ENCODE assay signal across 14 mouse cellular contexts in the genomic region with DNA sequence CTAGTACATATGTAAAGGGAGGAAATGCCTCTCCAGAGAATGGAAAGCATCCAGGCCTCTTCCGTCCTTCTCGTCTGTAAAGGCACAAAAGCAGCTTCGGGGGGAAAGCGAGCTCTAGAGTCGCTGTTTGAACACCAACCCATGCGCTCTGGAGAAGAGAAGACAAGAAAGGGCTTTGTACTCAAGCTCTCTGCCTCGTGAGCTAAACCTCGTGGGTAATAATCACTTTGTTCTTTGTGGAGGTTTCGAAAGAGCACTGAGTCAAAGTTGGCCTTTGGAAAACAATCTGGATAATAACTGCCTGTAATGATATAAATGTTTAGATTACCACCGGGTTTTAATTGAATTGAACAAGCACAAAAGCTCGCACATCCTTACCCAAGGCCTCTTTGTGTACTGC. TPM values are rescaled to one million over a fixed set of nuclear protein-coding genes. Genes with fewer than 3 reads are reported as not detected.
DNase-seq lines count a peak whose midpoint lies in the region; ATAC-seq and TF ChIP-seq lines count a peak whose summit lies in the region.
"Had no signal": no experiment of that assay in that cellular context is flagged by ENCODE, and none has a peak within 500 bp of the region (broad histone marks: within the 10 kb centered on the region; RNA-seq: fewer than 3 reads in every experiment).

No protein-coding gene starts in this region.

- no peak for ATAC-seq in kidney, embryonic 15.5 days (replicated peaks; ENCODE audit: low FRiP score)
- no peak for ATAC-seq in embryonic facial prominence, embryonic 15.5 days (ENCODE audit: insufficient number of reproducible peaks, low FRiP score, low TSS enrichment, low read depth)
- ATAC-seq in liver, embryonic 12.5 days = no peak
- ATAC-seq: liver, postnatal 0 days had no signal

- H3K4me2 ChIP-seq in kidney, embryonic 15.5 days = no peak overlapping the region
- no peak overlapping the region for H3K4me2 ChIP-seq in embryonic facial prominence, embryonic 15.5 days (replicated peaks)
- no peak overlapping the region for H3K4me2 ChIP-seq in liver, embryonic 12.5 days
- H3K4me2 ChIP-seq: midbrain, embryonic 11.5 days had no signal

- peaks cover 5% of the 10 kb centered on the region for H3K4me1 ChIP-seq in heart, adult 2 months (ENCODE audit: control insufficient read depth, insufficient read depth, low read length)
- H3K4me1 ChIP-seq in kidney, embryonic 15.5 days = no peaks in the 10 kb centered on the region
- H3K4me1 ChIP-seq in embryonic facial prominence, embryonic 15.5 days = peaks cover 7% of the 10 kb centered on the region; the same call in 1 of the 2 replicates
- peaks cover 7% of the 10 kb centered on the region for H3K4me1 ChIP-seq in liver, embryonic 12.5 days

- TF ChIP-seq POLR2A in heart, adult 2 months (IDR thresholded peaks at IDR 0.05; ENCODE audit: insufficient read depth, low read depth, low read length) = no peak

- peak overlapping the region; percentile 33; the same call in 1 of the 2 replicates for H3K9ac ChIP-seq in heart, adult 2 months (ENCODE audit: low read depth, low read length)
- H3K9ac ChIP-seq in kidney, embryonic 15.5 days = no peak overlapping the region
- H3K9ac ChIP-seq in embryonic facial prominence, embryonic 15.5 days = no peak overlapping the region
- H3K9ac ChIP-seq in liver, embryonic 12.5 days = no peak overlapping the region
- H3K9ac ChIP-seq: liver, postnatal 0 days had no signal

- no peak for TF ChIP-seq EP300 in heart, adult 2 months (IDR thresholded peaks at IDR 0.05; ENCODE audit: insufficient read depth, low read depth, low read length)

- H3K27ac ChIP-seq in heart, adult 2 months = no peak overlapping the region
- H3K27ac ChIP-seq in kidney, embryonic 15.5 days = peak overlapping the region; percentile 9; the same call in 1 of the 2 replicates
- 0 out of 2 replicates have a peak overlapping the region, but pooled peaks have one; percentile 13 for H3K27ac ChIP-seq in embryonic facial prominence, embryonic 15.5 days (replicated peaks)
- no peak overlapping the region for H3K27ac ChIP-seq in liver, embryonic 12.5 days

- intact Hi-C loops in heart, adult 2 months (cut with DNase I) = no loop called here
- intact Hi-C loops in heart, postnatal 14 days (cut with DNase I) = no loop called here

- TF ChIP-seq CTCF in heart, adult 2 months (IDR thresholded peaks at IDR 0.05) = no peak

- H3K4me3 ChIP-seq in heart, adult 2 months = no peak overlapping the region
- no peak overlapping the region for H3K4me3 ChIP-seq in kidney, embryonic 15.5 days (replicated peaks)
- H3K4me3 ChIP-seq in embryonic facial prominence, embryonic 15.5 days (replicated peaks) = no peak overlapping the region
- H3K4me3 ChIP-seq in liver, embryonic 12.5 days = no peak overlapping the region

- WGBS in heart, adult 2 months = 33% methylated on average over 11 of the region's 11 CpGs
- 64% methylated on average over 11 of the region's 11 CpGs for WGBS in kidney, embryonic 15.5 days
- WGBS in embryonic facial prominence, embryonic 15.5 days = 23% methylated on average over 11 of the region's 11 CpGs
- WGBS in liver, embryonic 12.5 days (ENCODE audit: insufficient replicate concordance) = 66% methylated on average over 11 of the region's 11 CpGs

- no peaks in the 10 kb centered on the region; the same call in 1 of the 2 replicates for H3K36me3 ChIP-seq in heart, adult 2 months (ENCODE audit: control insufficient read depth, insufficient read depth, low read length)
- H3K36me3 ChIP-seq in kidney, embryonic 15.5 days = no peaks in the 10 kb centered on the region
- no peaks in the 10 kb centered on the region for H3K36me3 ChIP-seq in embryonic facial prominence, embryonic 15.5 days
- no peaks in the 10 kb centered on the region for H3K36me3 ChIP-seq in liver, embryonic 12.5 days

- H3K27me3 ChIP-seq in heart, adult 2 months (ENCODE audit: control insufficient read depth, insufficient read depth, low read length) = no peaks in the 10 kb centered on the region
- no peaks in the 10 kb centered on the region for H3K27me3 ChIP-seq in kidney, embryonic 15.5 days
- H3K27me3 ChIP-seq in embryonic facial prominence, embryonic 15.5 days = no peaks in the 10 kb centered on the region
- peaks cover 18% of the 10 kb centered on the region; the same call in 1 of the 2 replicates for H3K27me3 ChIP-seq in liver, embryonic 12.5 days (replicated peaks)

- DNase-seq in heart, adult 2 months = no peak
- DNase-seq in heart, postnatal 14 days = no peak
- DNase-seq in kidney, adult 18-20 months = no peak
- DNase-seq in NIH3T3 (ENCODE audit: low read depth) = peak; percentile 68
- no peak for DNase-seq in layer of hippocampus, adult 18-20 months (ENCODE audit: low spot score in 2 of 2)
- DNase-seq: B cell, adult 2 months; cerebellum, adult 9-10 months; kidney, adult 8-10 months; left cerebral cortex, postnatal 4 days; liver, postnatal 0 days had no signal

- H3K79me2 ChIP-seq in heart, adult 2 months (replicated peaks; ENCODE audit: control insufficient read depth, insufficient read depth, low read length) = no peaks in the 10 kb centered on the region

- no peaks in the 10 kb centered on the region for H3K9me3 ChIP-seq in kidney, embryonic 15.5 days (replicated peaks)
- H3K9me3 ChIP-seq in embryonic facial prominence, embryonic 15.5 days (replicated peaks) = no peaks in the 10 kb centered on the region
- no peaks in the 10 kb centered on the region for H3K9me3 ChIP-seq in liver, embryonic 12.5 days (replicated peaks)

RNA-seq across cellular contexts. Expression of gene Mylip, which starts 39.7 kb away (rescaled TPM):
- total RNA-seq in heart, adult 2 months (2021) = 10 to 100 TPM; 16.8 to 27.1 TPM
- polyA plus RNA-seq in heart, adult 2 months (2012; rRNA removed) = 10.5 and 13.6 TPM in 2 replicates
- total RNA-seq in heart, postnatal 14 days (2021) = 10 to 100 TPM; 20.6 to 35.7 TPM
- 13.1 and 14.8 TPM in 2 replicates for polyA plus RNA-seq in kidney, embryonic 15.5 days (2015; fragmentation: Nextera tagmentation; extraction: Ambion mirVana)
- polyA plus RNA-seq in embryonic facial prominence, embryonic 15.5 days (2015; fragmentation: Nextera tagmentation; extraction: Ambion mirVana) = 35.2 and 36.1 TPM in 2 replicates
- total RNA-seq in layer of hippocampus, adult 18-20 months (2021) = 10 to 100 TPM; 17.4 to 21.5 TPM
- polyA plus RNA-seq in liver, embryonic 12.5 days (2016; fragmentation: Nextera tagmentation; extraction: Ambion mirVana) = 7.0 and 7.6 TPM in 2 replicates

Comparison
In these comparisons a context has a peak if more than half of its experiments do, and no peak if none do; other contexts are left out.
1. H3K27ac ChIP-seq: peak in kidney, embryonic 15.5 days (single experiment) and embryonic facial prominence, embryonic 15.5 days (single experiment); none in heart, adult 2 months (single experiment) and liver, embryonic 12.5 days (single experiment).